Mouse (Mus musculus): ENCODE measurements at regions not wholly inside any gene's neighbourhood (a gene's known extent, or its start where the extent isn't known, plus 50 kb on each side); places are given as distances from the start of the nearest gene placed in this dataset.

DNA sequence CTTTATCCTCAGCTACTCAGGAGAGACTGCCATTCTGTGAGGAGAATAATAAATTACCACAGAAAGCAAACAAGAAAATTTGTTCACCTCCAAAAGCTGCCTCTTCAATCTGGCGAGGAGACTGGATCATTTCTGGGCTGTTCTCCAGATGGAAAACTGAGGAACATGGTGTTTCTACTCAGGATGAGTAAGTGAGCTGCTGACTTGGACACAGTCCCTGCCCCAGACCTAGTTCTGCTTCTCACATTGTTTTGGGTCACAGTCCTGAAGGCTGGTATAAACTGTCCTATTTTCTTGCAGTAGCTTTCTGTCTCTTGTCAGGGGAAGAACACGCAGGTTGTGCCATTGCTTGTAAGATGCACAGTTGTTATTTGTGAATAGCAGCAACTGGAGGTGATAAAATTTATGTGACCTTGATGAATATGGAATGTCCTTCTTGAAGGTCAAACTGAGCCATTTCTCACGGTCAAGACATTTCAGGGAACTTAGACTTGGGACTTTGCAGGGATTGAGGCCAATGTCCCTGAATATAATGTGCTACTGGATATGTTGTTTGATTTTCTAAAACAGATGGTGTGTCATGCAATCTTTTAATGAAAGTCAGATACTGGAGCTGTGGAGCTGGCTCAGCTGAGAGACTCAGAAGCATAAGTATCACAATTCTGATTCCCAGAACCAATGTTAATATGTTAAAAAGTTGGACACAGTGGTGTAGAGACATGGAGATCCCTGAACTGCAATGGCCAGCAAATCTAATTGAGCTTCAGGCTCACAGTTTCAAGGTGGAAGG, 102.2 kb downstream of the Edn1 start:
- no peak overlapping the region for H3K4me3 ChIP-seq
- no peaks in the 10 kb centered on the region for H3K27me3 ChIP-seq (replicated peaks)
- no peak for ATAC-seq
- no peaks in the 10 kb centered on the region for H3K4me1 ChIP-seq
- no peaks in the 10 kb centered on the region for H3K9me3 ChIP-seq (replicated peaks)
- 58% methylated on average over 3 of the region's 3 CpGs for WGBS (ENCODE audit: insufficient replicate concordance)
- H3K36me3 ChIP-seq = no peaks in the 10 kb centered on the region
- no peak overlapping the region for H3K9ac ChIP-seq
- no peak overlapping the region for H3K27ac ChIP-seq
- H3K4me2 ChIP-seq = no peak overlapping the region

DNA sequence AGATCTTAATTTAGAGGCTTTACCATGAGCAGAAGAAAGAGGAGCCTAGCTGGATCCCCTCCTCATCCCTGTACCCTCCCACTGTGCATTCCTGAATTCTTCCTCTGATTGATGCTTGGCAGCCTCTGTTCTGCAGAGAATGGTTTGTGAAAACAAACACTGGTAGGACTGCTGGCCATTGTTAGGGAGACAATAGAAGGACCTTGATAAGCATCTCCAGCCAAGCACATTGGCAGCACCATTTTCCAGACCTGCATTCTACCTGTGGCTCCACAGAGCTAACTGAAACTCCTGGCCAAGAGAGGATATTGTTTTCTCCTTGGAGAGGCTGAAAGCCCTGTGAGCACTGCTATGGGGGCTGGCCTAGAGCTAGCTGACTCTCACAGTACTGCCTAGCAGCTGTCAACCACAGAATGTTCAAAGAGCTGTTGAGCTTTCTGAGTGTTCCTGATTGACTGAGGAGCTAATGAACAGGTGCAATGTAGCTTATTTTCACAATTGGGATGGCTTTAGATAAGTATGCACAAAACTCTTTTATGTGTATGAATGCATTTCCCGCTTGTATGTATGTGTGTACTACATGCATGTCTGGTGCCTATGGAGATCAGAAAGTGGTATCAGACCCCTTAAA, 111.5 kb downstream of the Edn1 start:
- Histone ChIP-seq H3K9ac (no peak overlapping the region), H3K36me3 (no peaks in the 10 kb centered on the region), H3K27ac (no peak overlapping the region), H3K4me3 (no peak overlapping the region), H3K4me2 (no peak overlapping the region), H3K9me3 (replicated peaks) (no peaks in the 10 kb centered on the region), H3K27me3 (replicated peaks) (no peaks in the 10 kb centered on the region), H3K4me1 (no peaks in the 10 kb centered on the region)
- 51% methylated on average over 1 of the region's 1 CpGs for WGBS (ENCODE audit: insufficient replicate concordance)
- no peak for ATAC-seq

DNA sequence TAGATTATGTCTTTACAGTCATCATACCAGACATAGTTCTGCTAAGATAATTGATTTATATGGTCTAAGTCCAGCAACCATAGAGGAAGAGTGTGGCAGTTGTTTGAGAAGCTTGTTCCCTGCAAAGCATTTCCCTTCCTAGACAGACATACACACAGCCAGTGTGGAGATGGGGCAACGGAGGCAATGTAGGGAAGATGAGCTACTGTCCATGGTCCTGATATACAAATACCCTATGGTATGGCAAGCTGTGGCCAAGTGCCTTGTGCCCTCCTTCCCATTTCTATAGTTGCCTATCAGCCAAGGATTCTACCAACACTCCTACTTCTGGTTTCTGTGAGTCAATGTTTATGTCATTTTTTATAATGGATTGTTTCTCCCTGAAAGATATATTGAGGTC, 145.6 kb downstream of the Edn1 start:
- no peak for ATAC-seq
- 11% methylated on average over 1 of the region's 1 CpGs for WGBS (ENCODE audit: insufficient replicate concordance)
- H3K4me1 ChIP-seq = no peaks in the 10 kb centered on the region

GRCm38 (mm10) chr13:42453665-42454064, 152.4 kb downstream of the Edn1 start:
- no peaks in the 10 kb centered on the region for H3K36me3 ChIP-seq
- no peak overlapping the region for H3K4me2 ChIP-seq
- no peaks in the 10 kb centered on the region for H3K27me3 ChIP-seq (replicated peaks)
- WGBS (ENCODE audit: insufficient replicate concordance) = 56% methylated on average over 5 of the region's 5 CpGs
- no peak overlapping the region for H3K9ac ChIP-seq
- ATAC-seq = no peak
- no peak overlapping the region for H3K4me3 ChIP-seq
- H3K4me1 ChIP-seq = no peaks in the 10 kb centered on the region
- no peaks in the 10 kb centered on the region for H3K9me3 ChIP-seq (replicated peaks)
- H3K27ac ChIP-seq = no peak overlapping the region

More for the DNA sequence above, 145.6 kb downstream of the Edn1 start:
- Histone ChIP-seq H3K36me3 (no peaks in the 10 kb centered on the region), H3K4me2 (no peak overlapping the region), H3K27me3 (replicated peaks) (no peaks in the 10 kb centered on the region), H3K27ac (no peak overlapping the region), H3K4me3 (no peak overlapping the region), H3K9ac (no peak overlapping the region), H3K9me3 (replicated peaks) (no peaks in the 10 kb centered on the region)

GRCm38 (mm10) chr13:42459892-42460291, 158.6 kb downstream of the Edn1 start:
- H3K9me3 ChIP-seq (replicated peaks) = no peaks in the 10 kb centered on the region
- no peaks in the 10 kb centered on the region for H3K36me3 ChIP-seq
- H3K4me2 ChIP-seq = no peak overlapping the region
- no peak overlapping the region for H3K9ac ChIP-seq
- H3K27ac ChIP-seq = no peak overlapping the region
- H3K4me1 ChIP-seq = no peaks in the 10 kb centered on the region
- no peak overlapping the region for H3K4me3 ChIP-seq
- no peak for ATAC-seq
- H3K27me3 ChIP-seq (replicated peaks) = no peaks in the 10 kb centered on the region
- 65% methylated on average over 3 of the region's 3 CpGs for WGBS (ENCODE audit: insufficient replicate concordance)

DNA sequence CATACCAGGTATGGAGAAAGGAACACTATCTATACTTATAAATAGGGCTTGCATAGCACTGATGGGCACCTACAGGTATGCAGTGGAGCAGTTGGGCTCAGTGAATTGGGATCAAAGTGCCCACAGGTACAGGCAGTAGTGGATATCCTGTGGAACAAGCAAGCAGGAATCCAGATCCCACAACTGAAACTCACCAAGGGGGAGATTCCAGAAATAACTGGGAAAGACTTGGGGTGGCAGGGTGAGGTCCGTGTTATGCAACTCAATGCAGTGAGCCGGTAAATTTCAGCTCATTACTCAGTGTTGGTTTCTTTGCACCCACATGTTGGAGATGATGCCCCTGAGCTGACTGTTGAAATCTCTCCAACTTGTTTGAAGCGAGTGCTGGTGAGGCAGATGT, 177.5 kb downstream of the Edn1 start:
- no peak for ATAC-seq
- Histone ChIP-seq H3K4me3 (no peak overlapping the region), H3K4me2 (no peak overlapping the region), H3K4me1 (no peaks in the 10 kb centered on the region), H3K27me3 (replicated peaks) (no peaks in the 10 kb centered on the region), H3K9ac (no peak overlapping the region), H3K27ac (no peak overlapping the region), H3K36me3 (no peaks in the 10 kb centered on the region), H3K9me3 (replicated peaks) (no peaks in the 10 kb centered on the region)
- 75% methylated on average over 3 of the region's 3 CpGs for WGBS (ENCODE audit: insufficient replicate concordance)

- H3K36me3 ChIP-seq = no peaks in the 10 kb centered on the region
- WGBS (ENCODE audit: insufficient replicate concordance) = 63% methylated on average over 4 of the region's 4 CpGs
- no peaks in the 10 kb centered on the region for H3K4me1 ChIP-seq
- H3K4me2 ChIP-seq = no peak overlapping the region
- no peaks in the 10 kb centered on the region for H3K27me3 ChIP-seq (replicated peaks)
- H3K4me3 ChIP-seq = no peak overlapping the region
- ATAC-seq = no peak
- H3K9ac ChIP-seq = no peak overlapping the region
- H3K27ac ChIP-seq = no peak overlapping the region
- H3K9me3 ChIP-seq (replicated peaks) = no peaks in the 10 kb centered on the region
Measured at GRCm38 (mm10) chr13:42490956-42491680, 189.3 kb upstream of the Phactr1 start.

DNA sequence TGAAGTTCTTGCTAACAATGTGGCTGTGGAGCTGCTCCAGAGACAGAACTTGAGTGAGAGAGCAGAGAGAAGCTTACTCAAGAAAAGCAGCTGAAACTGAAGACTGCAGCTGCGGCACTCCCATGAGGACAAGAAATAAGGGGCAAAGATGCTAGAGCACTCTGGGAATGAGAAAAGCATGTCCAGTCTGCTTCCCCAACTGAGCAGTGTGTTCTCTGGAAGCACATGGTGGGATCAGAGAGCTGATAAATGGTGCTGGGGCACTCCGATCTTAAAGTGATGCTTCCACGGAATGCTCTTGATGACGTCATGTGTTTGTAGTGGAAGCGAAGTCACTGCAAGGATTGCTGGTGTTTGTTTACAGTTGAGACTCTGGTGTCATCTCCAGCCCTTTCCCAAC, 186.1 kb upstream of the Phactr1 start:
- Histone ChIP-seq H3K4me2 (no peak overlapping the region), H3K9ac (no peak overlapping the region), H3K27me3 (replicated peaks) (no peaks in the 10 kb centered on the region), H3K36me3 (no peaks in the 10 kb centered on the region), H3K27ac (no peak overlapping the region), H3K4me3 (no peak overlapping the region), H3K4me1 (no peaks in the 10 kb centered on the region), H3K9me3 (replicated peaks) (no peaks in the 10 kb centered on the region)
- 67% methylated on average over 5 of the region's 5 CpGs for WGBS (ENCODE audit: insufficient replicate concordance)
- ATAC-seq = no peak

DNA sequence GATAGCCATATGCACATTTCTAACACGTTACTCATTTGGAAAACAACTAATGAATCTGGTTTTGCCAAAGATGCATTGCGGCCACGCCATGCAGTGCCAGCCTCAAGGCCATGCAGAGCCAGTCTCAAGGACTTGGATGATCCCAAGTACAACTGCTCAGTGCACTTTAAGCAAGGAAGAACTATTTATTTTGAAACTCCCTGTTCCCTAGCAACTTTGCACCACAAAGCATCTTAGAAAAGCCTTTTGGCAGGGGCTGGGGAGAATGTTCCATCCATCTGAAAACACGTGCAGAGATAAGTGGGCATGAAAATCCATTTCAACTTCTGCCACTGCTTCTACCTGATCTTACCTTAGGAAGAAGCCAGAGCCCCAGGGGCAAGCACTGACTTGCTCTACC, 182.1 kb upstream of the Phactr1 start:
- H3K9ac ChIP-seq = no peak overlapping the region
- no peak overlapping the region for H3K4me3 ChIP-seq
- H3K27ac ChIP-seq = no peak overlapping the region
- no peak overlapping the region for H3K4me2 ChIP-seq
- 57% methylated on average over 4 of the region's 4 CpGs for WGBS (ENCODE audit: insufficient replicate concordance)
- H3K9me3 ChIP-seq (replicated peaks) = no peaks in the 10 kb centered on the region
- H3K27me3 ChIP-seq (replicated peaks) = no peaks in the 10 kb centered on the region
- no peaks in the 10 kb centered on the region for H3K36me3 ChIP-seq
- no peaks in the 10 kb centered on the region for H3K4me1 ChIP-seq
- ATAC-seq = no peak

- no peak overlapping the region for H3K27ac ChIP-seq
- H3K4me3 ChIP-seq = no peak overlapping the region
- H3K4me1 ChIP-seq = no peaks in the 10 kb centered on the region
- no peaks in the 10 kb centered on the region for H3K36me3 ChIP-seq
- no peak overlapping the region for H3K9ac ChIP-seq
- no peaks in the 10 kb centered on the region for H3K9me3 ChIP-seq (replicated peaks)
- H3K27me3 ChIP-seq (replicated peaks) = no peaks in the 10 kb centered on the region
- no peak overlapping the region for H3K4me2 ChIP-seq
- WGBS (ENCODE audit: insufficient replicate concordance) = 77% methylated on average over 5 of the region's 5 CpGs
- no peak for ATAC-seq
Measured at GRCm38 (mm10) chr13:42507535-42507934, 172.9 kb upstream of the Phactr1 start.

DNA sequence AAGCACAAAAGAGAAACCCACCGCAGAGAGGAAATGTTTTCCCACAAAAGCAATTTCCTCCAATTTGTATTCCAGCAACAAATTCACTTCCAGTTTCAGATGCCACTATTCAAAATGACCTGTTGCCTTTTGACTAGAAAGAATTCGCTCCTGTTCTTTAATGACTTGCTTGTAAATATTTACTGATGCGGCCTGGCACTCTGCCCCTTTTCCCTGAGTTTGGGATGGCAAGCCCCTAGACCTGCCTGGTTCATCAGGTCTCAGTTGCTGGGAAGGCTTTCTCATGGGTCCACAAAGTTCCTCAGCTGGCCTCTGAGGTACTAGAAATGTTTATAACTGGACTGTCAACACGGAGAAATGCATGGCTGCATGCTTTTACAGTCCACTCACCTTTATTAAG, 161.7 kb upstream of the Phactr1 start:
- no peak for ATAC-seq
- no peak overlapping the region for H3K4me3 ChIP-seq
- no peaks in the 10 kb centered on the region for H3K4me1 ChIP-seq
- no peaks in the 10 kb centered on the region for H3K9me3 ChIP-seq (replicated peaks)
- H3K36me3 ChIP-seq = no peaks in the 10 kb centered on the region
- 45% methylated on average over 4 of the region's 4 CpGs for WGBS (ENCODE audit: insufficient replicate concordance)
- H3K4me2 ChIP-seq = no peak overlapping the region
- no peak overlapping the region for H3K27ac ChIP-seq
- H3K27me3 ChIP-seq (replicated peaks) = no peaks in the 10 kb centered on the region
- no peak overlapping the region for H3K9ac ChIP-seq

DNA sequence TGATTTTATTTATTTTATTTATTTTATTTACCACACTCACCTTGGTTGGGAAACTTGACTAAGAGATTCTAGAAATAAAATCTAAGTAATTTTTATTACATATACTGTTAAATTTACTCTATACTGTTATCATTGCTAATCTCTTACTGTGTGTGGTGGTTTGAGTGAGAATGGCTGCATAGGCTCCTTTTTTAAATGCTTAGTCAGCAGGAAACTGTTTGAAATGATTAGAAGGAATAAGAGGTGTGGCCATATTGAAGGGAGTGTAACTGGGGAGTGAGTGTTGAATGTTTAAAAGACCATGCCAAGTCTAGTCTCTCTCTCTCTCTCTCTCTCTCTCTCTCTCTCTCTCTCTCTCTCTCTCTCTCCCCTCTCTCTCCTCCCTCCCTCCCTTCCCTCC, 157.9 kb upstream of the Phactr1 start:
- no peaks in the 10 kb centered on the region for H3K4me1 ChIP-seq
- H3K9ac ChIP-seq = no peak overlapping the region
- no peak overlapping the region for H3K27ac ChIP-seq
- H3K9me3 ChIP-seq (replicated peaks) = no peaks in the 10 kb centered on the region
- H3K36me3 ChIP-seq = no peaks in the 10 kb centered on the region
- no peak for ATAC-seq
- H3K4me2 ChIP-seq = no peak overlapping the region
- H3K4me3 ChIP-seq = no peak overlapping the region
- no peaks in the 10 kb centered on the region for H3K27me3 ChIP-seq (replicated peaks)
